Mouse (Mus musculus) erythroblast, embryonic 14.5 days (primary cell): ENCODE data around the gene Fgfr2.

Experiments used
- GATA1 ChIP-seq: IDR thresholded peaks from 2 replicates; pipeline ENCODE4 v1.6.1; 2012; ENCODE audit warnings: low read length, inconsistent platforms, mixed read lengths
- TAL1 ChIP-seq: IDR thresholded peaks from 3 replicates; pipeline ENCODE4 v1.6.1; 2012; ENCODE audit warnings: low read length, inconsistent platforms, mixed read lengths

DNA sequence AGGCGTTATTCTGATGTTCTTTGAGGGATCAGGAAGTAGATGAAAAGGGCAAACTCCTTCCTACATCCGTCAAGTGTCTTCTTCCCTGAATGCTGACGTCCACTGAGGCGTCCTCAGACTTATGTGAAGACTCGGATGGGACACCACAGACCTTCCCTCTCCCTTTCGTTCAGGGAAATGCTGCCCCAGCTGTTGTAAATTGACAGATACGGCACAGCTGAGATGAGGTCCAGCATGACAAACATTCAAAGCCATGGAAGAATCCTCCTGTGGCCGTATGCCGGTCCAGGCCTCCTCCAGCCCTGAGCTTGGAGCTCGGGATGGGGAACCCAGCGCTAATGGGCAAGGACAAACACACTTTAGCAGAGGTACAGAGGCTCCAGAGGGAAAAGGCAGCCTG, 373.6 kb downstream of the Fgfr2 start:
- TF ChIP-seq GATA1 (no peak), TAL1 (no peak)
